Mouse (Mus musculus): ENCODE measurements at regions not wholly inside any gene's neighbourhood (a gene's known extent, or its start where the extent isn't known, plus 50 kb on each side); places are given as distances from the start of the nearest gene placed in this dataset.
"Not testable (repeated sequence)": the region's sequence is repeated elsewhere in the genome, so short reads cannot be mapped to it uniquely, and the experiment has no call there.

GRCm38 (mm10) chr1:161614091-161614490 is 119.6 kb downstream of the Tnfsf18 start:
- 93% methylated on average over 7 of the region's 7 CpGs for WGBS
- H3K9me3 ChIP-seq; H3K36me3 ChIP-seq; H3K4me1 ChIP-seq; H3K27me3 ChIP-seq; H3K27ac ChIP-seq (replicated peaks); H3K9ac ChIP-seq (replicated peaks); H3K4me2 ChIP-seq (replicated peaks); H3K4me3 ChIP-seq; ATAC-seq (replicated peaks): not testable (repeated sequence)

- H3K27ac ChIP-seq (replicated peaks); H3K4me2 ChIP-seq (replicated peaks); H3K27me3 ChIP-seq; H3K9ac ChIP-seq (replicated peaks); H3K4me3 ChIP-seq; ATAC-seq (replicated peaks); H3K4me1 ChIP-seq; H3K9me3 ChIP-seq; H3K36me3 ChIP-seq: not testable (repeated sequence)
- WGBS, result 95% methylated on average over 10 of the region's 10 CpGs
These were observed 119.2 kb downstream of the Tnfsf18 start for GRCm38 (mm10) chr1:161613658-161614057.

- ATAC-seq (replicated peaks), result no peak
- H3K27ac ChIP-seq (replicated peaks), result no peak overlapping the region
- 78% methylated on average over 4 of the region's 4 CpGs for WGBS
- no peaks in the 10 kb centered on the region for H3K27me3 ChIP-seq
- H3K4me3 ChIP-seq, result no peak overlapping the region
- H3K9ac ChIP-seq (replicated peaks), result no peak overlapping the region
- H3K9me3 ChIP-seq, result no peaks in the 10 kb centered on the region
- no peak overlapping the region for H3K4me2 ChIP-seq (replicated peaks)
- H3K4me1 ChIP-seq, result no peaks in the 10 kb centered on the region
- no peaks in the 10 kb centered on the region for H3K36me3 ChIP-seq
These were observed 113.0 kb downstream of the Tnfsf18 start for GRCm38 (mm10) chr1:161607446-161607845.

- H3K27me3 ChIP-seq, result no peaks in the 10 kb centered on the region
- H3K4me2 ChIP-seq (replicated peaks), result no peak overlapping the region
- no peaks in the 10 kb centered on the region for H3K36me3 ChIP-seq
- H3K9me3 ChIP-seq, result no peaks in the 10 kb centered on the region
- H3K27ac ChIP-seq (replicated peaks), result no peak overlapping the region
- H3K4me3 ChIP-seq, result no peak overlapping the region
- ATAC-seq (replicated peaks), result no peak
- WGBS, result 92% methylated on average over 3 of the region's 3 CpGs
- no peak overlapping the region for H3K9ac ChIP-seq (replicated peaks)
- no peaks in the 10 kb centered on the region for H3K4me1 ChIP-seq
These were observed 107.7 kb downstream of the Tnfsf18 start for GRCm38 (mm10) chr1:161602150-161602549.

- 95% methylated on average over 2 of the region's 2 CpGs for WGBS
- H3K4me1 ChIP-seq, result no peaks in the 10 kb centered on the region
- no peak overlapping the region for H3K27ac ChIP-seq (replicated peaks)
- H3K36me3 ChIP-seq, result no peaks in the 10 kb centered on the region
- no peak overlapping the region for H3K9ac ChIP-seq (replicated peaks)
- no peaks in the 10 kb centered on the region for H3K27me3 ChIP-seq
- no peak for ATAC-seq (replicated peaks)
- no peak overlapping the region for H3K4me3 ChIP-seq
- no peak overlapping the region for H3K4me2 ChIP-seq (replicated peaks)
- no peaks in the 10 kb centered on the region for H3K9me3 ChIP-seq
These were observed 106.7 kb downstream of the Tnfsf18 start for GRCm38 (mm10) chr1:161601167-161601566.

- no peak overlapping the region for H3K9ac ChIP-seq (replicated peaks)
- ATAC-seq (replicated peaks), result no peak
- no peak overlapping the region for H3K27ac ChIP-seq (replicated peaks)
- no peaks in the 10 kb centered on the region for H3K27me3 ChIP-seq
- 91% methylated on average over 3 of the region's 3 CpGs for WGBS
- no peaks in the 10 kb centered on the region for H3K4me1 ChIP-seq
- no peak overlapping the region for H3K4me2 ChIP-seq (replicated peaks)
- no peaks in the 10 kb centered on the region for H3K9me3 ChIP-seq
- H3K36me3 ChIP-seq, result no peaks in the 10 kb centered on the region
- H3K4me3 ChIP-seq, result no peak overlapping the region
These were observed 103.7 kb downstream of the Tnfsf18 start for GRCm38 (mm10) chr1:161598167-161598566.

GRCm38 (mm10) chr1:161576530-161576929 is 82.1 kb downstream of the Tnfsf18 start:
- H3K4me3 ChIP-seq, result no peak overlapping the region
- H3K4me1 ChIP-seq, result peaks cover 14% of the 10 kb centered on the region
- H3K27ac ChIP-seq (replicated peaks), result no peak overlapping the region
- H3K27me3 ChIP-seq, result no peaks in the 10 kb centered on the region
- 52% methylated on average over 1 of the region's 1 CpGs for WGBS
- no peak overlapping the region for H3K4me2 ChIP-seq (replicated peaks)
- no peak for ATAC-seq (replicated peaks)
- H3K9me3 ChIP-seq, result no peaks in the 10 kb centered on the region
- no peaks in the 10 kb centered on the region for H3K36me3 ChIP-seq
- H3K9ac ChIP-seq (replicated peaks), result no peak overlapping the region

- no peaks in the 10 kb centered on the region for H3K36me3 ChIP-seq
- H3K9me3 ChIP-seq, result no peaks in the 10 kb centered on the region
- no peak overlapping the region for H3K9ac ChIP-seq (replicated peaks)
- no peak overlapping the region for H3K4me2 ChIP-seq (replicated peaks)
- peak; percentile 98 for ATAC-seq (replicated peaks)
- 30% methylated on average over 7 of the region's 7 CpGs for WGBS
- H3K4me1 ChIP-seq, result peaks cover 14% of the 10 kb centered on the region
- no peaks in the 10 kb centered on the region for H3K27me3 ChIP-seq
- no peak overlapping the region for H3K4me3 ChIP-seq
- H3K27ac ChIP-seq (replicated peaks), result no peak overlapping the region
These were observed 81.5 kb downstream of the Tnfsf18 start for GRCm38 (mm10) chr1:161575939-161576338.

- H3K4me3 ChIP-seq, result no peak overlapping the region
- H3K4me1 ChIP-seq, result peaks cover 14% of the 10 kb centered on the region
- H3K27ac ChIP-seq (replicated peaks), result no peak overlapping the region
- H3K36me3 ChIP-seq, result no peaks in the 10 kb centered on the region
- H3K4me2 ChIP-seq (replicated peaks), result no peak overlapping the region
- no peak overlapping the region for H3K9ac ChIP-seq (replicated peaks)
- no peak for ATAC-seq (replicated peaks)
- no peaks in the 10 kb centered on the region for H3K9me3 ChIP-seq
- WGBS, result 87% methylated on average over 5 of the region's 5 CpGs
- no peaks in the 10 kb centered on the region for H3K27me3 ChIP-seq
These were observed 80.7 kb downstream of the Tnfsf18 start for GRCm38 (mm10) chr1:161575171-161575570.

GRCm38 (mm10) chr1:161570762-161571161 is 76.3 kb downstream of the Tnfsf18 start:
- no peak overlapping the region for H3K4me2 ChIP-seq (replicated peaks)
- no peak for ATAC-seq (replicated peaks)
- H3K9ac ChIP-seq (replicated peaks), result no peak overlapping the region
- H3K9me3 ChIP-seq, result no peaks in the 10 kb centered on the region
- no peaks in the 10 kb centered on the region for H3K27me3 ChIP-seq
- no peak overlapping the region for H3K27ac ChIP-seq (replicated peaks)
- no peak overlapping the region for H3K4me3 ChIP-seq
- H3K36me3 ChIP-seq, result no peaks in the 10 kb centered on the region
- H3K4me1 ChIP-seq, result peaks cover 5% of the 10 kb centered on the region; the same call in 1 of the 2 replicates
- WGBS, result 88% methylated on average over 3 of the region's 3 CpGs

- Histone ChIP-seq H3K4me1 (no peaks in the 10 kb centered on the region), H3K9ac (replicated peaks) (no peak overlapping the region), H3K4me3 (no peak overlapping the region), H3K27me3 (no peaks in the 10 kb centered on the region), H3K9me3 (no peaks in the 10 kb centered on the region), H3K36me3 (no peaks in the 10 kb centered on the region), H3K4me2 (replicated peaks) (no peak overlapping the region), H3K27ac (replicated peaks) (no peak overlapping the region)
- no peak for ATAC-seq (replicated peaks)
These were observed 73.4 kb downstream of the Tnfsf18 start for GRCm38 (mm10) chr1:161567826-161568225.

GRCm38 (mm10) chr1:161560368-161560767 is 65.9 kb downstream of the Tnfsf18 start:
- Histone ChIP-seq H3K4me1 (no peaks in the 10 kb centered on the region), H3K36me3 (no peaks in the 10 kb centered on the region), H3K9ac (replicated peaks) (no peak overlapping the region), H3K27ac (replicated peaks) (no peak overlapping the region), H3K4me3 (no peak overlapping the region), H3K27me3 (no peaks in the 10 kb centered on the region), H3K4me2 (replicated peaks) (no peak overlapping the region), H3K9me3 (no peaks in the 10 kb centered on the region)
- 70% methylated on average over 3 of the region's 3 CpGs for WGBS
- no peak for ATAC-seq (replicated peaks)
